Mouse (Mus musculus) G1E (cell line): Measurements from ENCODE around the gene Emc10.

Experiments
- CTCF ChIP-seq: IDR thresholded peaks from 2 replicates; pipeline ENCODE4 v1.5.1; 2012; ENCODE audit warnings: low read depth, low read length, inconsistent platforms, mixed read lengths
- GATA1 ChIP-seq: IDR thresholded peaks from 2 replicates; pipeline ENCODE4 v1.6.1; 2012; ENCODE audit warnings: borderline replicate concordance, low read length, inconsistent platforms, mixed read lengths
- GATA2 ChIP-seq: IDR thresholded peaks from 2 replicates; pipeline ENCODE4 v1.6.1; 2012; ENCODE audit warnings: low read depth, low read length, inconsistent platforms, borderline replicate concordance
- POLR2AphosphoS5 ChIP-seq: IDR thresholded peaks from 2 replicates; pipeline ENCODE4 v1.6.1; 2012; ENCODE audit warnings: low read depth, low read length, inconsistent platforms; ENCODE audit not compliant: insufficient replicate concordance
- TAL1 ChIP-seq: conservative IDR thresholded peaks from 2 replicates; pipeline ENCODE4 v1.6.1; 2012; ENCODE audit warnings: low read depth, low read length, inconsistent platforms, mixed read lengths

DNA sequence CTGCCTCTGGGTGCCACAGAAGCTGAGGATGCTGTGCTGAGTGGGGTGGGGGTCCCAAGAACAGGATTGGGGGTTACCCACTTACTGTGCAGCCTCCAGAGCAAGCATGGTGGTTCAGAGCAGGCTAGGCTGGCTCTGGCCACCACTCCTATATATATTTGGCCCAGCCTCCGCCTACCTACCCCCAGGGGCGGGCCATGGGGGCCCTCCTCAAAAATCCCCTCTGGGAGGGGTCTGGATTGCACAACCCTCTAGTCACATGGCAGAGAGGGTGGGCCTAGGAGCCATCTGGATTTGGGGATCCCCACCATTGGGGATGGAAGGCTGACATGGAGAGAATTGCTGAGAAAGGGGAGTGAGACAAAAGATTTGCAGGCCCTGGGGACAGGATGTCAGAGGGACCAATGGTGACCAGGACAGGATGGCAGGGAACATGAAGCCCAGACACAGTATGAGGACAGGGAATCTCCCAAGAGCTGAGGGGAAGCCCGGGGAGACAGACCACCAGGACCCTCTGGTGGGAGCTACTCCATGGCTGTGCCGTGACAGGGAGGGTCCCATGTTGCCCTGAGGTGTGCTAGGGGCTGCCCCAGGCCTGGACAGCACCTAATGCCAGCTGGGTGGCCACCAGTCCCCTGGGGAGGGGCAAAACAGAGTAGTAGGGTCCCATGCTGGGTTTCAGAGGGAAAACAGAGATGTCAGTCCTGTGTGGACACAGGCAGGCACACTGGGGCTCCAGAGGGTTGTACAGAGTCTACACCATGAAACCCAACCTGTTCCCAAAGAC lies 35.8 kb upstream of the Emc10 start, which contains the start of gene Spib:
- no peak for TF ChIP-seq CTCF
- peak; percentile 8; the same call in 1 of the 2 replicates for TF ChIP-seq POLR2AphosphoS5
- TF ChIP-seq TAL1 = no peak
- TF ChIP-seq GATA1 = no peak
- no peak for TF ChIP-seq GATA2
